Mouse (Mus musculus): ENCODE measurements around the gene Uox. TPM values are rescaled to one million over a fixed set of nuclear protein-coding genes. Genes with fewer than 3 reads are reported as not detected.
A peak's percentile ranks its signal among the peaks of the same experiment; 100 is the strongest.

The Uox gene
- polyA plus RNA-seq, 1 experiment from 2014 or later = not detected

DNA sequence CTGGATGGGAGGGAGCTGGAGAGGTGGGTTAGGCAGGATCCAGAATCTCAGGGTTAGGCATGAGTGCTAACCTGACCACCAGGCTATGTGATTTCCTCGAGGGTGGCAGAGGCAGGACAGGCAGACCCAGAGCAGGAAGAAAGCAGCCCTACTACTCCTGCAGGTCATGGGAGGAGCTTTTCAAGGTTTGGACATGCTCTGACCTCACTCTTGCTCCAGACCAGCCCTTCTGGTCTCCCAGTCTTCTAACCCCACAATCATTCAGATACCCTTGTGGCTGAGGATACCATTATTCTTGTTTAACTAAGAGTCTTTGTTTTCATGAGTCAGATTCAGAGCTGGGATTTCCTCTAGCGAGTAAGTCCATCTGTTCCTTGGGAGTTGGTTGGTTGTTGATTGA lies 7.4 kb downstream of the Uox start:
- H3K4me3 ChIP-seq (replicated peaks; ENCODE audit: low read length) = no peak overlapping the region
- no peaks in the 10 kb centered on the region for H3K4me1 ChIP-seq (replicated peaks; ENCODE audit: control insufficient read depth, insufficient read depth, low read length)
- ATAC-seq (ENCODE audit: low FRiP score) (no peak), DNase-seq (ENCODE audit: low spot score) (no peak)
- H3K9me3 ChIP-seq (ENCODE audit: control insufficient read depth, low read length) = no peaks in the 10 kb centered on the region
- H3K9ac ChIP-seq = no peak overlapping the region
- no peaks in the 10 kb centered on the region for H3K36me3 ChIP-seq (replicated peaks; ENCODE audit: control insufficient read depth, insufficient read depth)
- H3K4me2 ChIP-seq (replicated peaks) = no peak overlapping the region
- WGBS = 65% methylated on average over 2 of the region's 2 CpGs
- H3K27ac ChIP-seq = no peak overlapping the region
- no peaks in the 10 kb centered on the region for H3K27me3 ChIP-seq (ENCODE audit: control insufficient read depth, insufficient read depth, low read length)

DNA sequence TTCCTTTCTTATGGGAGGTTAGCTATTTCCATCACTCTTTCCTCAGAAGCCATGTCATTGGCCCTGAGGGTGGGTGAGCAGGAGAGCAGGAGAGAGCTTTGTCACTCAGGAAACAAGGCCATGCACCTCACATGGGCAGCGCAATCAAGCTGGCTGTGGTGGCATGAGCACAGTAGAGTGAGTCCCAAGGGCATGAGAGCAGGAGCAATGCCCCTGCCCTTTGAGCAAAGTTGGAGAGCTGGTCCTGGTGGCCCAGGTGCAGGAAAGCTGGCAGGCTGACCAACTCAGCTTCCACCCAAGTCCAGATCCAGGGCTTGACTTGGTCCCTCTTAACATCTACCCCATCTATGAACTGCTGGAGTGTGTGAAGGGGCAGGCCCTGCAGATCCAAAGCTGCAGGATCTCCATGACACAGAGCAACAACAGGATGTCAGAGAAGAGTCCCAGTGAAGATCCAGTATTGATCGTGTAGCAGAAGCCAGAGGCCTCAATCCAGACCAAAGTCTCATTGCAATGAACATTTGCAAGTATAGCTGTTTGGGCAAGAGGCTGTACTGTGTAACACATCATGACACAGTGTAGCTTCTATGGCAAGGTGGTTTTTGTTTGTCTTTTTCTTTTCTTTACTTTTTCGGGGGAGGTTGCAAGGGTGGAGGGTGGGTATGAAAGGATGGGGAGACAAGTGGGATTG lies 10.0 kb downstream of the Uox start:
- Histone ChIP-seq H3K4me3 (replicated peaks; ENCODE audit: low read length) (no peak overlapping the region), H3K4me2 (replicated peaks) (no peak overlapping the region), H3K27me3 (ENCODE audit: control insufficient read depth, insufficient read depth, low read length) (no peaks in the 10 kb centered on the region), H3K27ac (no peak overlapping the region), H3K9me3 (ENCODE audit: control insufficient read depth, low read length) (no peaks in the 10 kb centered on the region), H3K36me3 (replicated peaks; ENCODE audit: control insufficient read depth, insufficient read depth) (no peaks in the 10 kb centered on the region), H3K4me1 (replicated peaks; ENCODE audit: control insufficient read depth, insufficient read depth, low read length) (no peaks in the 10 kb centered on the region), H3K9ac (no peak overlapping the region)
- 85% methylated on average over 3 of the region's 3 CpGs for WGBS
- DNase-seq (ENCODE audit: low spot score) (no peak), ATAC-seq (ENCODE audit: low FRiP score) (no peak)

- Histone ChIP-seq H3K9ac (no peak overlapping the region), H3K4me3 (replicated peaks; ENCODE audit: low read length) (no peak overlapping the region), H3K27me3 (ENCODE audit: control insufficient read depth, insufficient read depth, low read length) (no peaks in the 10 kb centered on the region), H3K4me1 (replicated peaks; ENCODE audit: control insufficient read depth, insufficient read depth, low read length) (no peaks in the 10 kb centered on the region), H3K9me3 (ENCODE audit: control insufficient read depth, low read length) (no peaks in the 10 kb centered on the region), H3K36me3 (replicated peaks; ENCODE audit: control insufficient read depth, insufficient read depth) (no peaks in the 10 kb centered on the region), H3K4me2 (replicated peaks) (no peak overlapping the region), H3K27ac (no peak overlapping the region)
- DNase-seq (ENCODE audit: low spot score) (no peak), ATAC-seq (ENCODE audit: low FRiP score) (no peak)
- 86% methylated on average over 4 of the region's 4 CpGs for WGBS
Measured at GRCm38 (mm10) chr3:146583478-146583877, 13.3 kb downstream of the Uox start.

DNA sequence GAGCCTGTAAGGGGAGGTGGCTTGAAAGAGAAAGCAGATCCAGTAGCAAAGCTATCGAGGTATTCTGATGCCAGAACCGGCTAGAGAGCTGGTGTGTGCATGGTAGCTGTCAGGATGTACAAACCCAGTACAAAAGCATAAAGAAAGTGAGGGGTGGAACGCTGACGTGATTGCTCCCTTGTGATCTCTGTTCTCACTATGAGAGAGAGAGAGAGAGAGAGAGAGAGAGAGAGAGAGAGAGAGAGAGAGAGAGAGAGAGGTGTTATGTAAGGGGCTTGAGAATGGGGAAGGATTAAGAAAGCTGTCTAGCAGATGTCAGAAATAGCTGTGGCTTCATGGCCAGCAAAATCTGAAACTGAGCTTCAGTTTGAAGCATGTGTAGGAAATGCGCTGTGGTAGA lies 13.7 kb downstream of the Uox start:
- ATAC-seq (ENCODE audit: low FRiP score) = no peak
- Histone ChIP-seq H3K4me3 (replicated peaks; ENCODE audit: low read length) (no peak overlapping the region), H3K9ac (no peak overlapping the region), H3K9me3 (ENCODE audit: control insufficient read depth, low read length) (no peaks in the 10 kb centered on the region), H3K36me3 (replicated peaks; ENCODE audit: control insufficient read depth, insufficient read depth) (no peaks in the 10 kb centered on the region), H3K4me1 (replicated peaks; ENCODE audit: control insufficient read depth, insufficient read depth, low read length) (no peaks in the 10 kb centered on the region), H3K27me3 (ENCODE audit: control insufficient read depth, insufficient read depth, low read length) (no peaks in the 10 kb centered on the region), H3K27ac (no peak overlapping the region), H3K4me2 (replicated peaks) (no peak overlapping the region)
- no peak for DNase-seq (ENCODE audit: low spot score)
- WGBS = 66% methylated on average over 5 of the region's 5 CpGs

DNA sequence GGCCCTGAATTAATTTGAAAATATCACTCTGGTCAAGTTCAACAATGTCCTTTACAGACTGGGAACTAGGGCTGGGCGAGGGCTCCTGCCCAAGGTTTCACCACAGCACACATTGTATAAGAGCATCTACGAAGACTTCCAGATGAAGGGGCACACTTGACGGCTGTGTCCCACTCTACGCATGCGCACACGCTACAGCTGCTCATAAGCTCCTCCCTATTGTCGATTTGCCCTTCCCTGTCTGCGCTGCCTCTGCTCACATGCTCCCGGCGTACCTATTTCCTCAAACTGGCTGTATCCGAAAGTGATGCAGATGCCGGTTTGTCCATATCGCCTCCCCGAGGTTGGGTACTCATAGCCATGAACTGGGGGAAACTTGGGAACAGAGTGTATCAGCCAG lies 16.4 kb downstream of the Uox start:
- DNase-seq (ENCODE audit: low spot score) (no peak), ATAC-seq (ENCODE audit: low FRiP score) (no peak)
- Histone ChIP-seq H3K4me3 (replicated peaks; ENCODE audit: low read length) (no peak overlapping the region), H3K27ac (no peak overlapping the region), H3K36me3 (replicated peaks; ENCODE audit: control insufficient read depth, insufficient read depth) (no peaks in the 10 kb centered on the region), H3K4me2 (replicated peaks) (no peak overlapping the region), H3K9ac (no peak overlapping the region), H3K9me3 (ENCODE audit: control insufficient read depth, low read length) (no peaks in the 10 kb centered on the region), H3K27me3 (ENCODE audit: control insufficient read depth, insufficient read depth, low read length) (no peaks in the 10 kb centered on the region), H3K4me1 (replicated peaks; ENCODE audit: control insufficient read depth, insufficient read depth, low read length) (no peaks in the 10 kb centered on the region)
- WGBS = 93% methylated on average over 14 of the region's 14 CpGs

- H3K4me1 ChIP-seq (replicated peaks; ENCODE audit: control insufficient read depth, insufficient read depth, low read length) = no peaks in the 10 kb centered on the region
- H3K4me2 ChIP-seq (replicated peaks) = no peak overlapping the region
- H3K36me3 ChIP-seq (replicated peaks; ENCODE audit: control insufficient read depth, insufficient read depth) = no peaks in the 10 kb centered on the region
- peak overlapping the region; percentile 53 for H3K27ac ChIP-seq
- ATAC-seq (ENCODE audit: low FRiP score) (no peak), DNase-seq (ENCODE audit: low spot score) (no peak)
- H3K9ac ChIP-seq = no peak overlapping the region
- 86% methylated on average over 6 of the region's 6 CpGs for WGBS
- H3K4me3 ChIP-seq (replicated peaks; ENCODE audit: low read length) = no peak overlapping the region
- H3K27me3 ChIP-seq (ENCODE audit: control insufficient read depth, insufficient read depth, low read length) = no peaks in the 10 kb centered on the region
- no peaks in the 10 kb centered on the region for H3K9me3 ChIP-seq (ENCODE audit: control insufficient read depth, low read length)
Measured at GRCm38 (mm10) chr3:146589523-146589922, 19.3 kb downstream of the Uox start.

- H3K27ac ChIP-seq = no peak overlapping the region
Measured at GRCm38 (mm10) chr3:146591159-146591558, 20.9 kb downstream of the Uox start.

GRCm38 (mm10) chr3:146591601-146592000 lies 21.4 kb downstream of the Uox start:
- Histone ChIP-seq H3K9me3 (ENCODE audit: control insufficient read depth, low read length) (no peaks in the 10 kb centered on the region), H3K4me2 (replicated peaks) (no peak overlapping the region), H3K27me3 (ENCODE audit: control insufficient read depth, insufficient read depth, low read length) (no peaks in the 10 kb centered on the region), H3K9ac (no peak overlapping the region), H3K36me3 (replicated peaks; ENCODE audit: control insufficient read depth, insufficient read depth) (no peaks in the 10 kb centered on the region), H3K27ac (no peak overlapping the region; the same call in 1 of the 2 replicates), H3K4me1 (replicated peaks; ENCODE audit: control insufficient read depth, insufficient read depth, low read length) (no peaks in the 10 kb centered on the region), H3K4me3 (replicated peaks; ENCODE audit: low read length) (no peak overlapping the region)
- no peak for ATAC-seq (ENCODE audit: low FRiP score)
- DNase-seq (ENCODE audit: low spot score) = no peak
- 48% methylated on average over 2 of the region's 2 CpGs for WGBS

More at GRCm38 (mm10) chr3:146591159-146591558, 20.9 kb downstream of the Uox start:
- 66% methylated on average over 7 of the region's 7 CpGs for WGBS
- H3K4me3 ChIP-seq (replicated peaks; ENCODE audit: low read length) = no peak overlapping the region
- DNase-seq (ENCODE audit: low spot score) = no peak
- H3K9ac ChIP-seq = no peak overlapping the region
- no peaks in the 10 kb centered on the region for H3K36me3 ChIP-seq (replicated peaks; ENCODE audit: control insufficient read depth, insufficient read depth)
- no peak overlapping the region for H3K4me2 ChIP-seq (replicated peaks)
- no peaks in the 10 kb centered on the region for H3K9me3 ChIP-seq (ENCODE audit: control insufficient read depth, low read length)
- no peak for ATAC-seq (ENCODE audit: low FRiP score)
- H3K4me1 ChIP-seq (replicated peaks; ENCODE audit: control insufficient read depth, insufficient read depth, low read length) = no peaks in the 10 kb centered on the region
- H3K27me3 ChIP-seq (ENCODE audit: control insufficient read depth, insufficient read depth, low read length) = no peaks in the 10 kb centered on the region

GRCm38 (mm10) chr3:146595440-146595839 lies 25.2 kb downstream of the Uox start:
- DNase-seq (ENCODE audit: low spot score) (no peak), ATAC-seq (ENCODE audit: low FRiP score) (no peak)
- Histone ChIP-seq H3K27me3 (ENCODE audit: control insufficient read depth, insufficient read depth, low read length) (no peaks in the 10 kb centered on the region), H3K9ac (no peak overlapping the region), H3K36me3 (replicated peaks; ENCODE audit: control insufficient read depth, insufficient read depth) (no peaks in the 10 kb centered on the region), H3K4me1 (replicated peaks; ENCODE audit: control insufficient read depth, insufficient read depth, low read length) (no peaks in the 10 kb centered on the region), H3K27ac (no peak overlapping the region), H3K4me2 (replicated peaks) (no peak overlapping the region), H3K4me3 (replicated peaks; ENCODE audit: low read length) (no peak overlapping the region), H3K9me3 (ENCODE audit: control insufficient read depth, low read length) (no peaks in the 10 kb centered on the region)
- 90% methylated on average over 6 of the region's 6 CpGs for WGBS

- no peaks in the 10 kb centered on the region for H3K27me3 ChIP-seq (ENCODE audit: control insufficient read depth, insufficient read depth, low read length)
- WGBS = 89% methylated on average over 8 of the region's 8 CpGs
- DNase-seq (ENCODE audit: low spot score) (no peak), ATAC-seq (ENCODE audit: low FRiP score) (no peak)
- no peaks in the 10 kb centered on the region for H3K36me3 ChIP-seq (replicated peaks; ENCODE audit: control insufficient read depth, insufficient read depth)
- no peak overlapping the region for H3K27ac ChIP-seq
- no peaks in the 10 kb centered on the region for H3K9me3 ChIP-seq (ENCODE audit: control insufficient read depth, low read length)
- H3K9ac ChIP-seq = no peak overlapping the region
- no peaks in the 10 kb centered on the region for H3K4me1 ChIP-seq (replicated peaks; ENCODE audit: control insufficient read depth, insufficient read depth, low read length)
- H3K4me2 ChIP-seq (replicated peaks) = no peak overlapping the region
- no peak overlapping the region for H3K4me3 ChIP-seq (replicated peaks; ENCODE audit: low read length)
Measured at GRCm38 (mm10) chr3:146596387-146596786, 26.2 kb downstream of the Uox start.

All from hindbrain, embryonic 14.5 days (tissue).